Mouse (Mus musculus): ENCODE measurements at regions not wholly inside any gene's neighbourhood (a gene's known extent, or its start where the extent isn't known, plus 50 kb on each side); places are given as distances from the start of the nearest gene placed in this dataset.

- TF ChIP-seq CTCF (IDR thresholded peaks at IDR 0.05; ENCODE audit: control insufficient read depth, insufficient read depth, insufficient read length) (no peak), MYOG (IDR thresholded peaks at IDR 0.05; ENCODE audit: control insufficient read depth, extremely low read depth, insufficient read length) (no peak), MAX (IDR thresholded peaks at IDR 0.05) (no peak), USF1 (IDR thresholded peaks at IDR 0.05; ENCODE audit: low read depth) (no peak), FOSL1 (IDR thresholded peaks at IDR 0.05; ENCODE audit: insufficient read depth, low read length, poor library complexity, severe bottlenecking) (no peak), CEBPB (IDR thresholded peaks at IDR 0.05; ENCODE audit: low read depth) (no peak)
These were observed 131.9 kb upstream of the Jade1 start for GRCm38 (mm10) chr3:41423630-41424029.

All from C2C12 (cell line).